8 mouse cellular contexts compared by ENCODE assay signal in the genomic region with DNA sequence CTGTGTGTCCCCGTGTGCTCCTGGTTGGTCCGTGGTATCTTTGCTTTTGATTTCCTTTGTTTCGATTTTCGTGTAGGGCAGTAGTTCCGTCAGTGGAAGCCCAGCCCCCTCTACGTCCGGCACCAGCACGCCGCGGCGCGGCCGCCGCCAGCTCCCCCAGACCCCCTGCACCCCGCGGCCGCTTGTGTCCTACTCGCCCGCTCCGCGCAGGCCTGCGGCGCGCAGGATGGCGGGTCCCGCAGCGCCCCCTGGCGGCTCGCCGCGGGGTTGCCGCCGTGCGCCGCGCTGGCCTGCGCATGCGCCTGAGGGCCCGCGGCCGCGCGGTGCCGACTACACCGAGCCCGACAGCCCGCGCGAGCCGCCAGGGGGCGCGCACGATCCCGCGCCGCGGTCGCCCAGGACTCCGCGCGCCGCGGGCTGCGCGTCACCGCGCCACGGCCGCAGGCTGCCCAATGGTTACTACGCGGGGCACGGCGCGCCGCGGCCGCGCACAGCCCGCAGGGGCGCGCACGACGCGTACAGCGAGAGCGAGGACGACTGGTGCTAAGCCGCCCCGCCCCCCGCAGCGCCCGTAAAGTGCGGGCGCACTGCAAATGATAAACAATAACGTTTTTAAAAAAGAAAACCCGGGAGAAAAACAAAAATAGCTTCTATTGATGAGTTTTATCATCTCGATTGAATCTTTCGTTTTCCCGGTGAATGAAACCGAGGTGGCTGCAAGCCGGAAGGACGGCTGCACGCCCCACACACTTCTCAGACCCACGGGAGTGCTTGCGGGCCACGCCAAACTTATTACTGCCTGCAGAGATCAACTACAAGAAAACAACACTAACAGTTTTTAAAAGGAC. TPM values are rescaled to one million over a fixed set of nuclear protein-coding genes. Genes with fewer than 3 reads are reported as not detected.
A peak's percentile ranks its signal among the peaks of the same experiment; 100 is the strongest.
DNase-seq lines count a peak whose midpoint lies in the region; ATAC-seq and TF ChIP-seq lines count a peak whose summit lies in the region.

No protein-coding gene starts in this region.

- TF ChIP-seq POLR2A in cortical plate, adult 2 months (IDR thresholded peaks at IDR 0.05; ENCODE audit: extremely low read depth, insufficient read depth, low read length) = peak; percentile 11; the same call in 1 of the 2 replicates

- peaks cover 2% of the 10 kb centered on the region for H3K4me1 ChIP-seq in cortical plate, adult 2 months (ENCODE audit: control insufficient read depth, insufficient read depth, low read length)

- H3K4me3 ChIP-seq in cortical plate, adult 2 months (ENCODE audit: insufficient read depth, low read length) = peak overlapping the region; percentile 69

- DNase-seq in gastrocnemius, adult 8-10 months (ENCODE audit: low spot score in 2 of 2) = peak; percentile 94 to 96
- peak; percentile 94 for DNase-seq in induced T-regulatory cell, adult 2 months (ENCODE audit: low read depth)
- DNase-seq in left cerebral cortex, adult 8-10 months (ENCODE audit: low spot score in 2 of 2) = peak; percentile 78 to 93
- peak; percentile 95 for DNase-seq in right cerebral cortex, adult 18-20 months
- peak; percentile 97 for DNase-seq in urinary bladder, adult 2 months (ENCODE audit: low spot score)

- ATAC-seq in activated CD4-positive, CD25-positive, alpha-beta regulatory T cell, adult 4 months = peak; percentile 85
- peak; percentile 92 for ATAC-seq in megakaryocyte, adult 5-6 weeks (ENCODE audit: poor library complexity, severe bottlenecking)

- H3K27ac ChIP-seq in cortical plate, adult 2 months (ENCODE audit: insufficient read depth, low read length) = peak overlapping the region; percentile 69; the same call in 1 of the 2 replicates

- TF ChIP-seq CTCF in cortical plate, adult 2 months (IDR thresholded peaks at IDR 0.05; ENCODE audit: extremely low read depth, insufficient read depth, low read length) = no peak; the same call in 1 of the 2 replicates

RNA-seq across cellular contexts. Expression of a gene that starts 23.3 kb away (rescaled TPM):
- 10 to 100 TPM; 54.7 to 56.1 TPM for polyA plus RNA-seq in activated CD4-positive, CD25-positive, alpha-beta regulatory T cell, adult 4 months (2017; shearing (Covaris generic))
- 9.6 and 13.4 TPM in 2 replicates for polyA plus RNA-seq in cortical plate, adult 2 months (2012; rRNA removed)
- total RNA-seq in gastrocnemius, adult 8-10 months (2022) = 1 to 10 TPM; 4.3 to 5.1 (median 4.5) TPM
- 10 to 100 TPM in 2 of 4 experiments, 1 to 10 TPM in 2; 5.9 to 15.8 (median 8.9) TPM for total RNA-seq in left cerebral cortex, adult 8-10 months (2022)
- total RNA-seq in megakaryocyte, adult 5-6 weeks (2015) = 86.1 and 87.5 TPM in 2 replicates
- total RNA-seq in megakaryocyte, adult 5-6 weeks (2017) = 62.7 and 65.3 TPM in 2 replicates
- 14.7 and 23.3 TPM in 2 replicates for polyA plus RNA-seq in urinary bladder, adult 2 months (2012; rRNA removed)

RNA-seq across cellular contexts. Expression of a gene that starts 46.7 kb away (rescaled TPM):
- 10 to 100 TPM; 32.6 to 49.8 TPM for polyA plus RNA-seq in activated CD4-positive, CD25-positive, alpha-beta regulatory T cell, adult 4 months (2017; shearing (Covaris generic))
- polyA plus RNA-seq in cortical plate, adult 2 months (2012; rRNA removed) = 145 and 185 TPM in 2 replicates
- total RNA-seq in gastrocnemius, adult 8-10 months (2022) = 10 to 100 TPM; 44.9 to 73.7 (median 53.5) TPM
- total RNA-seq in left cerebral cortex, adult 8-10 months (2022) = 100 to 1,000 TPM; 101 to 105 (median 103) TPM
- total RNA-seq in megakaryocyte, adult 5-6 weeks (2015) = 29.5 and 35.9 TPM in 2 replicates
- total RNA-seq in megakaryocyte, adult 5-6 weeks (2017) = 37.6 and 40.4 TPM in 2 replicates
- 71.7 and 76.3 TPM in 2 replicates for polyA plus RNA-seq in urinary bladder, adult 2 months (2012; rRNA removed)

RNA-seq across cellular contexts. Expression of a gene that starts 48.3 kb away (rescaled TPM):
- polyA plus RNA-seq in activated CD4-positive, CD25-positive, alpha-beta regulatory T cell, adult 4 months (2017; shearing (Covaris generic)) = 10 to 100 TPM in 1 of 2 experiments, 1 to 10 TPM in 1; 9.4 to 12.5 TPM
- polyA plus RNA-seq in cortical plate, adult 2 months (2012; rRNA removed) = 86.5 and 86.7 TPM in 2 replicates
- total RNA-seq in gastrocnemius, adult 8-10 months (2022) = 10 to 100 TPM; 17.6 to 26.4 (median 20.7) TPM
- total RNA-seq in left cerebral cortex, adult 8-10 months (2022) = 10 to 100 TPM; 88.5 to 97.6 (median 93.9) TPM
- total RNA-seq in megakaryocyte, adult 5-6 weeks (2015) = 42.8 and 43.0 TPM in 2 replicates
- 31.8 and 36.8 TPM in 2 replicates for total RNA-seq in megakaryocyte, adult 5-6 weeks (2017)
- polyA plus RNA-seq in urinary bladder, adult 2 months (2012; rRNA removed) = 39.5 and 49.4 TPM in 2 replicates

Comparison
In these comparisons a context has a peak if more than half of its experiments do, and no peak if none do; other contexts are left out.
1. Peak in every context shown above with its lines: DNase-seq, ATAC-seq, H3K4me3 ChIP-seq and H3K27ac ChIP-seq.